Mouse (Mus musculus) erythroid progenitor cell, adult 5-6 weeks (primary cell): Measurements from ENCODE around the gene Tmem218. TPM values are rescaled to one million over a fixed set of nuclear protein-coding genes. Genes with fewer than 3 reads are reported as not detected.

Source experiments
- ATAC-seq: replicated peaks from 2 replicates; pipeline ENCODE4 v1.8.0; 2016; ENCODE audit warnings: moderate number of reproducible peaks, mild to moderate bottlenecking, moderate TSS enrichment, inconsistent platforms; ENCODE audit not compliant: poor library complexity, low FRiP score, severe bottlenecking
- total RNA-seq, 2 experiments: library from RNA; stranded (forward) in 1 of 2; stranded (reverse) in 1 of 2; fragments of 150-400 nt in 1 of 2; fragments of 186-747, 209-891 nt in 1 of 2; gene quantifications; 2 replicates each; pipeline versions ENCODE4 v1.2.3 to v1.2.4; 2015 to 2017; ENCODE audit warnings: low replicate concordance in 2 of 2

Gene Tmem218
- total RNA-seq (2015; ENCODE audit: low replicate concordance) (1.4 TPM in 1 of 2 replicates, not detected in the other), total RNA-seq (2017; ENCODE audit: low replicate concordance) (0.23 and 0.77 TPM in 2 replicates)

DNA sequence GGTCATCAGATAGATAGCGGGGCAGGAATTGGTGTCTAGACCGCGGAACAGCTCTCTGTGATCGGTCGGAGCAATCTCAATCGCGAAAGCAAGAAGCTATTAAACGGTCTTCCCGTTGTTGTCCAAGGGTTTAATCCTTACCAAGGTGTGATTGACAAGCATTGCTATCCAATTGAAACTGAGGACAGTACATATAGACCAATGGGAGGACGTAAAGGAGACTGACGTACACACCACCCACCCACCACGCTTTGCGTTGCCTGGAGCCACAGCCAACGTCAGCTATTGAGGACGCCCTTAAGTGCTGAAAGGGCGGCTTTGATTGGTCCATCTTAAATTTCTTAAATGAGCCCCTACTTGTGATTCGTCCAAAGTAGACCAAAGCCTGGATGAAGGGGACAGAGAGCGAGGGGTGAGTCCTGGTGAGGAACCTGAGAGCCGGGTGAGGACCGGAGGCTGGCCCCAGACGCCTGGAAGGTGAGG is at the start of gene Tmem218:
Gene Tmem218 (plus strand): TSS at position 295 of the 483 bp plus-strand sequence.
- ATAC-seq: peak; percentile 96

- ATAC-seq: no peak
Measured at GRCm38 (mm10) chr9:37160686-37161085, 47.3 kb upstream of the Tmem218 start.

- ATAC-seq: no peak
Measured at GRCm38 (mm10) chr9:37166899-37167298, 41.1 kb upstream of the Tmem218 start.

DNA sequence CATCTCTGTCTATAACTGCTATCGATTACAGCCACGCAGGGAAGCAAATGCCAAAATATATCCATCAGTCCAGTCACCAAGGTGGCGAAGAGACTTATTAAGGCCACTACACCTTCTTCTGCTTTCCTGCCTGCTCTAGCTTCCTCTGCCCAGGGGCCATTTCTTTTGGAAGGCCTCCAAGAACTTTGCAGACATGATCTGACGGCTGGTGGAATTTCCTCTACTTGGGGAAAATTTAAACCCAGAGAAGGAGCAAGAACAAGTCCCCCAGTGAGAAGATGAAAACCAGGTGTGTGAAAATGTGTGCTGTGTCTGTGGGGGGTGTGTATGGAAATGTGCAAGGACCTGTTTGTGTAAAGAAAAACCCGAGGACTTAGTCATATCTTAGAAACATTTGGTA is 34.6 kb upstream of the Tmem218 start:
- no peak for ATAC-seq

GRCm38 (mm10) chr9:37176002-37176401 is 32.0 kb upstream of the Tmem218 start:
- ATAC-seq: no peak

- ATAC-seq: no peak
Measured at GRCm38 (mm10) chr9:37177107-37177506, 30.9 kb upstream of the Tmem218 start.

DNA sequence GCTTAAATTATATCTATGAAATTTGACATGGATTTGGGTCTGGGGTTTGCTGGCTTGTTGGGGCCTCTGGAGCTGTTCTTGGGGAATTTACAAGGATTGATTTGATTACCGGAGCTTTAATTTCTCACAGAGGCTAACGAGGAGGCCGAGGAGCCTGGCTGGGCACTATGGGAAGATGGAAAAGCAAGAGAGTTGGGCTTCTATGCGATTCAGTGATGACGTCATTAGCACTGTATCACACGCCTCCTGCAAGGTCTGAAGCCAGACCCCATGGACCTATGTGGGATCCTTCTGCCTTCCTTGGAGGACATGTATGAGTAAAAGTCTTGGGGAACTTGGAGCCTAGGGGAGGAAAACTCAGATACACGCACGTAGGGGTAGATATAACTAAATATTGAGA is 30.5 kb upstream of the Tmem218 start:
- no peak for ATAC-seq

DNA sequence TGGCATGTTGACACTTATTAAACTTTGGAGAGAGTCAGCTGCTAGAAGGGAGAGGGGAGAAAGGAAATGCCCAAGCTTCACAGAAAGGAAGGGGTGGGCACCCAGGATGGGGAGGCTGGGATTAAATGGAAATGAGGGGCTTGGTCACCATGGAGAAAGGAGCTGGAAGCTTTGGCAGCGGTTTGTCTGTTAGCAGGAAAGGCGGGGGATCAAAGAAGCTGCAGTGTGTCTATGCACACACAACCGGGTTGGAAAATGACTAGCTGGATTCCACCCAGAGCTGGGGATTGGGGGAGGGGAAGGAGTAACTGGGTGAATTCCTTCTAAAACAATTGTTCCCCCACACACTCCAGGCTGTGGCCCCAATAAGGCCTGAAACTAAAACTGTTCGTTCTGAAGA is 29.1 kb upstream of the Tmem218 start:
- no peak for ATAC-seq

GRCm38 (mm10) chr9:37179596-37179995 is 28.4 kb upstream of the Tmem218 start:
- ATAC-seq: no peak

GRCm38 (mm10) chr9:37181596-37181995 is 26.4 kb upstream of the Tmem218 start:
- no peak for ATAC-seq

- ATAC-seq: no peak
Measured at GRCm38 (mm10) chr9:37183176-37183575, 24.8 kb upstream of the Tmem218 start.

GRCm38 (mm10) chr9:37187407-37187806 is 20.6 kb upstream of the Tmem218 start:
- no peak for ATAC-seq

- no peak for ATAC-seq
Measured at GRCm38 (mm10) chr9:37188024-37188423, 20.0 kb upstream of the Tmem218 start.

DNA sequence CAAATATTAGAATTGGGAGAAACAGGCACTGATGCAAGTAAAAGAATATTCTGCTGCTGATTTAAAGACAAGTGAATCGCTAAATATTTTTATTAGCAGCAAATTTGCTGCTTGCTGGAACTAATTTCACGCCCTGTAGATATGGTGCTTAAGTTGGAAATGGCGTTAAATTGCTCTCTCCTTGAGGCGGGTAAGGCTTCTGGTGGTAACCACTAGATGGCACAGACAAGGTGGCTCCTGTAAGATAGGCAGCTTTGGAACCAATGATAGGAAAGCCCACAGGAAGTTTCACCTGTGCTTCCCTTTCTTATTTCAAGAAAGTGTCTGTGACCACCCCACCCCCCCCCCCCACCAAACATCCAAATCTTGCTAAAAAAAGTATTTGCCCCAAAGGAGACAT is 11.0 kb upstream of the Tmem218 start:
- no peak for ATAC-seq

DNA sequence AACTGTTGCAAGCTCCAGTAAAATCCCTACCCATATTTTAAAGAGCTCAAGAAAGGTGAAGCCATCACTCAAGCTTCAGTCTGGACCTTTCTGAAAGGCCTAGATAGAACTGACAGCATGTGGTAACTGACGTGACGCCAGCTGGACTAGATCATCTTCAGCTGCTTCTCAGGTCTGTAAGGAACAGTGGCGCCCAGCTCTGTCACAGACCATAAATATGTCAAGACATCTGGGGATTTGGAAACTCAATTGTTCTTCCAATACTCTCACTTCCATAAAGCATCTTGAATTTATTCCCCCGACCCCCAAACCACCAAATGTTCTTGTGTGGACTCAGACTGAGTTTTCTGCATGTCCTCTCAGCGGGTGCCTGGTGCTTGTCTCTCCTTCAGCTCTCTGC is 7.6 kb upstream of the Tmem218 start:
- ATAC-seq: no peak

DNA sequence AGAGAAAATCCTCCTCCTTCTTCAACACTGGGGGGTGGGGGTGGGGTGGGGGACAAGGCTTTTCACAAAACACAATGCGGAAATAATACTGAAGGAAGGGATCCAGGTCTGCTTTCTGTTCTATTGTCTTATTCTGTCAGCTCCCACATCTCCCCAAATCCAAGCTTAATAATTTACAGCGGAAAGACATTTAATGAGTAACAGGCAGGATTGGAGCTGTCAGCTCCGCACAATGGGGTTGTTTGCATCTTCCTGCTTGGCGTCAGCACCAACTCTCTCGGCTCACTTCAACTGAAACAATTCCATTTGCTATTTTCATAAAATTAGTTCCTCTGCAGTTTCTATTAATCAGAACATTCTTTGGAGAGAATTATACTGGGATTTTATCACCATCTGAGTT is 4.1 kb upstream of the Tmem218 start:
- no peak for ATAC-seq

GRCm38 (mm10) chr9:37213060-37213738 is 5.2 kb downstream of the Tmem218 start:
- no peak for ATAC-seq

DNA sequence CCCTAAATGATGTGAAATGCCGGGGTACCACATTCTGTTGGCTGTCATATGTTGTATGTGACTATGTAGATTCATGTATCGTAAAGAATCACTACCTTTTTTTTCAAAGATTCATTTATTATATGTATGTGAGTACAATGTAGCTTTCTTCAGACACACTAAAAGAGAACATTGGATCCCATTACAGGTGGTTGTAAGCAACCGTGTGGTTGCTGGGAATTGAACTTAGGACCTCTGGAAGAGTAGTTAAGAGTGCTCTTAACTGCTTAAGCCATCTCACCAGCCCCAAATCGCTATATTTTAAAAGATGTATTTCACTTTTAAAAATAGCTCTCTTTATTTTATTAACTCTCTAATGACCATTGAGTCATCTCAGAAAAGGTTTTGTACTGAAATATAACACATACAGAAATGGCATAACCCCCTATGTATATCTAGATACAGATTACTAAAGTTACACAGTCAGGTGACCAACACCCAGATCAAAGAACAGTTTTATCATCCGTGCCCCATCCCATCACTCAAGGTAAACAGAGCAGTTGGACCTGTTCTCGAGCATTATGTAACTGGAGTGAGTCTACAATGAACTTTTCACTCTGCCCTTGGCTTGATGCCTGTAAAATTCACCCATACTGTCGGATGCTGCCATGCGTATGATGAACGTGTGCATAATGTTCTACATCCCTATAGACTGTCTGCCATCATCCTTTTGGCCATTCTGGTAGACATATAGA is 6.5 kb downstream of the Tmem218 start:
- no peak for ATAC-seq

DNA sequence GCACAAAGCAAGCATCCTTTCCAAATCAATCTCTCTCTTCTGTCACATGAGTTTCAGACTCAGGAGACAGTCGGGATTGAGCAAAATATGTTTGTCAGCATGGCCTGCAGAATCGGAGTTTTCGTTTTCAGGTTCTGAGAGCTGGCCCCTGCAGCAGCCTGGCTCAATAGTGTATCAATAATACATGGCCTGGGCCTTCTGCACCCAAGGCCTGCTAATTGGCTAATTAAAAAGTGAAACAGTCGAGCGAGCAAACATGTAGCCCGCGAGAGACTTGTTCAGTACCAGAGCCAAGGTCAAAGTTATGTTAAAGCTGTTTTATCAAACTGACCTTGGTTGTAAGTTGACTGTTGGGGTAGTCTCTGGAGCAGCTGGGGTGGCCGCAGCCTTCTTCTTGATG is 12.7 kb downstream of the Tmem218 start:
- ATAC-seq: no peak

GRCm38 (mm10) chr9:37225581-37225980 is 17.6 kb downstream of the Tmem218 start:
- no peak for ATAC-seq

GRCm38 (mm10) chr9:37229880-37230325 is 21.9 kb downstream of the Tmem218 start:
- ATAC-seq: 0 out of 2 replicates have a peak, but pooled peaks have one; percentile 52
